Mouse (Mus musculus) liver, embryonic 13.5 days (tissue): ENCODE results near the gene Naa38. TPM values are rescaled to one million over a fixed set of nuclear protein-coding genes. Genes with fewer than 3 reads are reported as not detected.
A peak's percentile ranks its signal among the peaks of the same experiment; 100 is the strongest.

Experiments
- ATAC-seq: fragments of 200-750 bp; cut with Nextera tagmentation; 2 replicates; pipeline ENCODE4 v1.8.0; 2017; ENCODE audit warnings: low read depth, mild to moderate bottlenecking, moderate number of reproducible peaks, moderate library complexity
- DNase-seq: peaks from one replicate; pipeline ENCODE4 v3.0.0; 2022
- H3K27ac ChIP-seq: fragments of 300-500 bp; sonication (generic); 2 replicates; pipeline ENCODE4 v1.5.1; 2015; ENCODE audit warnings: moderate library complexity, mild to moderate bottlenecking, inconsistent platforms
- H3K27me3 ChIP-seq: fragments of 300-500 bp; sonication (generic); 2 replicates; pipeline ENCODE4 v1.6.1; 2015; ENCODE audit warnings: mild to moderate bottlenecking, inconsistent platforms
- H3K36me3 ChIP-seq: fragments of 300-500 bp; sonication (generic); 2 replicates; pipeline ENCODE4 v1.6.1; 2015; ENCODE audit warnings: mild to moderate bottlenecking, inconsistent platforms
- H3K4me1 ChIP-seq: fragments of 300-500 bp; sonication (generic); replicated peaks from 2 replicates; pipeline ENCODE4 v1.6.1; 2015; ENCODE audit warnings: inconsistent platforms
- H3K4me2 ChIP-seq: fragments of 300-500 bp; sonication (generic); 2 replicates; pipeline ENCODE4 v1.6.1; 2015; ENCODE audit warnings: inconsistent platforms, mild to moderate bottlenecking, moderate library complexity
- H3K4me3 ChIP-seq: fragments of 300-500 bp; sonication (generic); replicated peaks from 2 replicates; pipeline ENCODE4 v1.5.1; 2015; ENCODE audit warnings: mild to moderate bottlenecking, inconsistent platforms
- H3K9ac ChIP-seq: fragments of 300-500 bp; sonication (generic); 2 replicates; pipeline ENCODE4 v1.6.1; 2015; ENCODE audit warnings: mild to moderate bottlenecking, inconsistent platforms
- H3K9me3 ChIP-seq: fragments of 300-500 bp; sonication (generic); replicated peaks from 2 replicates; pipeline ENCODE4 v1.6.1; 2016; ENCODE audit warnings: inconsistent platforms
- WGBS: fragments of 180-500 bp; shearing (Covaris S2); methylation state at CpG from one replicate; pipeline ENCODE4 v1.1.7; 2015; ENCODE audit not compliant: insufficient replicate concordance; 5-methylcytosine and 5-hydroxymethylcytosine counted together
- polyA plus RNA-seq: library from polyadenylated mRNA; unstranded; fragments of >200 nt; fragmentation: Nextera tagmentation; extraction: Ambion mirVana; gene quantifications from 2 replicates; pipeline ENCODE4 v1.2.1, GENCODE M21; 2015

The Naa38 gene
- polyA plus RNA-seq, 1 experiment from 2014 or later, result 105 TPM

DNA sequence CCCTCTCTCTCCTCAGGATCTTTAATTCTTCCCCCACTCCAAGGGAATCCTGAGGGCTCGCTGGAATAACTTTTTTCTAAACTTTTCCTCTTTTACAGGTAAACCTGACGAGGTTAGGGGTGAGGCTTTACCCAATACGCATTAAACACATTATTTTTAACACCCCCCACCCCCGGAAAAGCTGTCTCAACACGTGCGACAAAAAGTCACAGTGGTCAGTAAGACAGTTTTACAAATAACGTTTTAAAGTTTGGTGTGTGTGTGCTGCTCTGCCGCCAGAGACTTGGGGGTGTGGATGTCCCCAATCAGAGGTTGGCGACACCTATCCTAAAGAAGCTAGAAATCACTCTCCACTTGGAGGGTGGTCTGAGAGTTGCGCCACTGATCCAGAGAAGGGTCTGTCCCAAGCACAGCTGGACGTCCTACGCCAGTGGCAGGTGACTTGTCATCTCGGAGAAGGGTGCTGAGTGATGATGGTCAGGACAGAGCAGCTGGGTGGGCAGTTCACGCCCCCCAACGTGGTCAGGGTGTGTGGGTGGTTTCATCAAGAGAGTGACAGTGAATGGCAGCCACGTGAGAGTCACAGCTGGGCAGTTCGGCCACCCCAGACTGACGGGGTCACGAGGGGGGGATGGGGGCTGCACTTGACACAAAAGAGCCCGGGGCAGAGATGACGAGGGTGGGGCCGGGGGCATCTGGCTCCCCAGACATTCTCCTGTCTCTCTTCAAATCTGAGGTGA is 27.5 kb upstream of the Naa38 start:
- H3K9me3 ChIP-seq, result no peaks in the 10 kb centered on the region
- H3K27me3 ChIP-seq, result peaks cover 68% of the 10 kb centered on the region
- 2% methylated on average over 22 of the region's 22 CpGs for WGBS
- DNase-seq (no peak), ATAC-seq (no peak)
- peak overlapping the region; percentile 97 for H3K4me2 ChIP-seq
- H3K36me3 ChIP-seq, result no peaks in the 10 kb centered on the region
- peak overlapping the region; percentile 88 for H3K9ac ChIP-seq
- peak overlapping the region; percentile 68 for H3K27ac ChIP-seq
- H3K4me3 ChIP-seq, result peak overlapping the region; percentile 73
- peaks cover 76% of the 10 kb centered on the region for H3K4me1 ChIP-seq

DNA sequence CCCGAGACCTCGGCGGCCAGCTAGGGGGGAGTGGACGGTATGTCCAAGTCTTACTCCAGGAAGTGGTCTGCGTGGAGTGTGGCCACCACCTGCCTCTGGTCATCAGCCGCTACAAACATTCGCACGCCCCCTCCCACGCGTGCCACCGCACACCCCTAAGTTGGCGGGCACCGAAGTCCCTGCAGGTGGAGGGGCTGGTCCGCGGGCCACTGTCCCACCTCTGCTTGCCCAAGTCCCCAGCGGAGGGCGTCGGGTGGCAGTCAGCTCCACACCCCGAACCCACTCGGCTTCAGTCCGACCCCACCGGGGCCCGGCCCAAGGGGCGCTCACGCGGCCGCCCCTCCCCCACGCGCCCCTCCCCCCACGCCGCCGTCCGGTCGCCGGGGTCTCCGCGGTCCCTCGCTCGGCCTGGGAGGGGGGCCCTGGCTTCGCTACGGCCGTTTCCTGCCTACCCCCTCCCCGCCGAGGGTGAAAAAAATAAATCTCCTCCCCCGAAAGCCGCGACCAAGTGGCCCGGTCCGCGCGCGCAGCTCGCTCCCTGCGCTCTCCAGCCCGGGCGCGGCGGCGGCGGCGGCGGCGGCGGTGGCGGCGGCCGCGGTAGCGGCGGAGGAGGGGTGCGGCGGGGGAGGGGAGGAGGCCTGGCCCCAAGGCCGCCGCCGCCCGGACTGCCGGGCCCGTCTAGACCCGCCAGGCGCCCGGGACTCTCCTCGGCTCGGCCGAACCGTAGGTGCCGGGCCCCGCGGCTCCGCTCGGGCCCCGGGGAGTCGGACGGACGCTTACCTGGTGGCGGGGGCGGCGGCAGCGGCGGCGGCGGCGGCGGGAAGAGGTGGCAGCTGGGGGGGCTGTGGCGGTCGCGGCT is 26.7 kb upstream of the Naa38 start:
- H3K27ac ChIP-seq, result peak overlapping the region; percentile 68
- H3K4me2 ChIP-seq, result peak overlapping the region; percentile 97
- H3K36me3 ChIP-seq, result no peaks in the 10 kb centered on the region
- ATAC-seq, result no peak
- peaks cover 67% of the 10 kb centered on the region for H3K27me3 ChIP-seq
- no peak for DNase-seq
- peaks cover 84% of the 10 kb centered on the region for H3K4me1 ChIP-seq
- peak overlapping the region; percentile 88 for H3K9ac ChIP-seq
- H3K4me3 ChIP-seq, result peak overlapping the region; percentile 73
- 1% methylated on average over 36 of the region's 106 CpGs for WGBS
- no peaks in the 10 kb centered on the region for H3K9me3 ChIP-seq

DNA sequence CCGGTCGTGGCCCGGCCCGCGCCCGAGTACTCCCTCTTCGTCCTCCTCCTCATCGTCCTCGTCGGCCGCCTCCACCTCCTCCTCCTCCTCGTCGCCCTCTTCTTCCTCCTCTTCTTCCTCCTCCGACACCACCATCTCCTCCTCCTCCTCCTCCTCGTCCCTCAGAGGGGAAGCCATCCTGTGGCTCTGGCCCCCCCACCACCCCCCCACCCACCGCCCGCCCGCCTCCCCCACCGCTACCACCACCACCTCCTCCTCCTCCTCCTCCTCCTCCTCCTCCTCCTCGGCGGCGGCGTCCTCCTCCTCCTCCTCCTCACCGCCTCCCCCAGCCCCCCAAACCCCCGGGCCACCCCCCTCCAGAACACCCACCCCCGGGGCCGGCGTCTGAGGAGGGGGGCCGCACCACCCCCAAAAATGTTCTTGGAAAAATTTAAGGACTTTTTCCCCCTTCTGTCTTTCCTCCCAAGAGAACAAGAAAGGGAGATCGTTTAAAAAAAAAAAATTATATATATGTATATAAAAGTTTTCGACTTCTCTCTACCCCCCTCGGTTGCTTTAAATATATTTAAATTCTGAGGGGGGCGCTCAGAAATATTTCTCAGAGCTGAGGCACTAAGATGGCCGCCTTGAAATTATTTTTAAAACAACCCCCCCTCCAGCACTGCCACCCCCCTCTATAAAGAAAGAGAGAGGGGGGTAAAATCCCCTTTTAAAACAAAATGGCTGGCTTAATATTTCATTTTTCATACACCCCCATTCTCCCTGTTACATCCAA is 25.9 kb upstream of the Naa38 start, which contains the start of gene Chd3:
Gene Chd3, minus strand, starts transcription at position 192 of the 775 bp plus-strand sequence.
- peaks cover 90% of the 10 kb centered on the region for H3K4me1 ChIP-seq
- 9% methylated on average over 20 of the region's 34 CpGs for WGBS
- peaks cover 64% of the 10 kb centered on the region for H3K27me3 ChIP-seq

DNA sequence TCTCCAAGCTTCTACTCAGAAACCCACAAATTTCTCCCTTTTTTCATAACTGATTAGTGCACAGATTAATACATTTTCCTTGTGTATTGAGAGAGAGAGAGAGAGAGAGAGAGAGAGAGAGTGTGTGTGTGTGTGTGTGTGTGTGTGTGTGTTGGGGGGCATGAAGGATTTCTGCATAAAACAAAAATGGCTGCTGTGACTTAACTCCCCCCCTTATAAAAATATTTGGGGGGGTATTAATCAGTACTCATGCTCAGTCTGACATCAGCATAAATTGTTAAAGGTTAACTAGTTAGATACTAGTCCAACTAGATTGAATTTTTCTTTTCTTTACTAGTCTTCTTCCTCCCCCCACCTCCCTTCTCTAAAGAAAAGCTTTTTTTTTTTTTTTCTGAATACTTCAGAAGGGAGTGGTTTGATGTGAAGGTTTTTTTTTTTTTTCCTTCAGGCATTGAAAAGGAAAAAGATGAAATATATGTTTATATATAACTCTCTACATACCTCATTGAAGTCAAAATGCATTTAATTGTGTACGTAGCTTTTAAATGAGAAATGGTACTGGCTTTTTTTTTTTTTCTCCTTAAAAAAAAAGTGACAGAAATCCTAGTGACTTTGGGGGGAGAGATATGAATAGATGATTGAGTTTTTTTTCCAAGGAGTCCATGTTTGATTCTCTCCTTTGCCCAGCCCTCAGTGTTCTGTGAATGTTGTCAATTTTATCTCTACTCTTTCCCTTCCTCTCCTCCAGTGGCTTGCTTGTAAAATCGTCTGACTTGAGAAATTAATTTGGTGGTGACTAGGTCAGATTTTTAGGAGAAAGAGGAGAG is 25.1 kb upstream of the Naa38 start:
- no peak for ATAC-seq
- Histone ChIP-seq H3K36me3 (no peaks in the 10 kb centered on the region), H3K9me3 (no peaks in the 10 kb centered on the region), H3K27ac (peak overlapping the region; percentile 91), H3K4me3 (peak overlapping the region; percentile 73; the same call in 1 of the 2 replicates), H3K9ac (peak overlapping the region; percentile 5; the same call in 1 of the 2 replicates), H3K27me3 (peaks cover 60% of the 10 kb centered on the region), H3K4me1 (peaks cover 87% of the 10 kb centered on the region), H3K4me2 (peak overlapping the region; percentile 97)
- DNase-seq, result no peak
- 41% methylated on average over 2 of the region's 2 CpGs for WGBS

More for the DNA sequence above, 25.9 kb upstream of the Naa38 start, which contains the start of gene Chd3:
- DNase-seq (no peak), ATAC-seq (no peak)
- Histone ChIP-seq H3K9ac (peak within 1 kb of the TSS; percentile 88), H3K4me3 (peak within 1 kb of the TSS; percentile 73), H3K36me3 (no peaks in the 10 kb centered on the region), H3K9me3 (no peaks in the 10 kb centered on the region), H3K27ac (peak within 1 kb of the TSS; percentile 68), H3K4me2 (peak within 1 kb of the TSS; percentile 97)

DNA sequence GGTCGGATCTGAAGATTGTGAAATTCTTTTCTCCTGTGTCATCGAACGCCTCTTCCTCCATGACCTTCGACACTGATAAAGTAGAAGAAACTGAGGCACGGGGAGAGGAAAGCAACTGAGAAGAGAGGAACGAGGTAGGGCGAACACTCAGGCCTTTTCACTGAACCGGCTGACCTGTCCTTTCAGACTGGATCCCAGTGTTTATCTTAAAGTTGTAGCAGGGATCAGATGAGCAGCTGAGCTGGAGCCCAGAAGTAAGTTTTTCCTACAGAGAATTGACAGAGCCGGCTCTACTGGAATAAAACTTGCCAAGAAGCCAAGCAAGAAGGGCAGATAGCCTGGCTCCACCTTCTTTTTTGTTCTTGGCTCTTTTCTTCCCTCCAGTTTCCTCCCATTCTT is 24.5 kb upstream of the Naa38 start:
- H3K9ac ChIP-seq, result peak overlapping the region; percentile 5; the same call in 1 of the 2 replicates
- H3K27ac ChIP-seq, result peak overlapping the region; percentile 91
- H3K4me3 ChIP-seq, result no peak overlapping the region
- peak overlapping the region; percentile 18; the same call in 1 of the 2 replicates for H3K4me2 ChIP-seq
- ATAC-seq (no peak), DNase-seq (no peak)
- H3K4me1 ChIP-seq, result peaks cover 81% of the 10 kb centered on the region
- H3K27me3 ChIP-seq, result peaks cover 54% of the 10 kb centered on the region
- no peaks in the 10 kb centered on the region for H3K36me3 ChIP-seq
- WGBS, result 37% methylated on average over 9 of the region's 9 CpGs
- no peaks in the 10 kb centered on the region for H3K9me3 ChIP-seq

DNA sequence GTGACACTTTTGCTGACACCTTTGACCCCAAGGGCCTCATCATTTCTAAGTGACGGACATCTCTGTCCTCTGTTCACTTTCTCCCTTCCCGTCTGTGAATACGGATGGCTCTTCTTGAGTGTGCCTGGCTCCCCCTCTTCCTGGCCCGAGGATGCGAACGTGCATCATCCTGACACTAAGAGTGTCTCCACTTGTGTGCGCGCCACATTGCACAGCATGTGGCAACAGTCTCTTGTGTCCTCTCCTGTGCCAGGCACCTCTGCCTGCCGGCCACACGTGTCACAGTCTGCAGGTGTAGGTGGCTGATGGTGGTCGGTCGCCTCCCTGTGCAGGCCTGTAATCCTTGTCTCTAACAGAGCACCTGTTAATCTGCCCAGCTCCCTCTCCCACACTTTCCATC is 23.7 kb upstream of the Naa38 start:
- Histone ChIP-seq H3K4me3 (peak overlapping the region; percentile 47; the same call in 1 of the 2 replicates), H3K4me2 (peak overlapping the region; percentile 69)
- ATAC-seq, result no peak

DNA sequence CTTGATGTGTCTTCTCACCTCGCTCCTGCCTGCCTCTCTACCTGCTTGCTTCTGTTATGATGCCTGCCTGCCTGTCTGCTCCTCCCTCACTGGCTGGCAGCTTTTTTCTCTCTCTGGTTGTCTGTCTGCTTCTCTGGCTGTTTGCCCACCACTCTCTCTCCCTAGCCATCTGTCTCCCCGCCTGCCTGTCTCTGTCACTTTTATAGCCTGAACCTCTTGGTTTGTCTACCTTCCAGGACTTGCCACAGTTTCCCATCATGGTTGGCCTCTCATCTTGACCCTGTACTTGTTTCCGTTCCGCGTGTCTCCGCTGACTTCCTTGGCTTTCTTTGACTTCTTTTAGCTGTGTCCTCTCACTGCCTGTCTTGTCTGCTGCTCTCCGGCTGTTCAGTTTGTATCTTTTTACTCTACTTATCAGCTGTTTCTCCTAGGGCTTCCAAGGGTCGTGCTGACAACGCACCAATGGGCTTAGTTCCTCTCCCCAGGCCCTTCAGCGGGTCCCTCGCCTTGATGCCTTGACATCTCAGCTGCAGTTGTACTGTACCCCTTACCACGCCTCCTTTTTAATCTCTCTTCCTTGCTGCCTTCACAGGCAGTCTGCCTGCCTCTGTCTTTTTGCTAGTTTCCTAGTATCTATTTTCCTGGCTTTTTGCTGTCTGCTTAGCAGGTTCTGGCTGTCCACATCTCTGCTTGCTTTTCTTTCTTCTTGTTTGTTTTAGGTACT is 23.1 kb upstream of the Naa38 start:
- peak overlapping the region; percentile 91 for H3K27ac ChIP-seq
- H3K9me3 ChIP-seq, result no peaks in the 10 kb centered on the region
- H3K36me3 ChIP-seq, result no peaks in the 10 kb centered on the region
- ATAC-seq (no peak), DNase-seq (no peak)
- peaks cover 39% of the 10 kb centered on the region for H3K27me3 ChIP-seq
- H3K4me2 ChIP-seq, result peak overlapping the region; percentile 69
- H3K4me3 ChIP-seq, result peak overlapping the region; percentile 47
- H3K9ac ChIP-seq, result peak overlapping the region; percentile 24
- H3K4me1 ChIP-seq, result peaks cover 78% of the 10 kb centered on the region
- 37% methylated on average over 12 of the region's 12 CpGs for WGBS

More for the DNA sequence above, 23.7 kb upstream of the Naa38 start:
- Histone ChIP-seq H3K36me3 (no peaks in the 10 kb centered on the region), H3K9ac (peak overlapping the region; percentile 24; the same call in 1 of the 2 replicates), H3K27me3 (peaks cover 46% of the 10 kb centered on the region), H3K27ac (peak overlapping the region; percentile 91), H3K4me1 (peaks cover 78% of the 10 kb centered on the region), H3K9me3 (no peaks in the 10 kb centered on the region)
- DNase-seq, result no peak
- WGBS, result 72% methylated on average over 12 of the region's 12 CpGs

DNA sequence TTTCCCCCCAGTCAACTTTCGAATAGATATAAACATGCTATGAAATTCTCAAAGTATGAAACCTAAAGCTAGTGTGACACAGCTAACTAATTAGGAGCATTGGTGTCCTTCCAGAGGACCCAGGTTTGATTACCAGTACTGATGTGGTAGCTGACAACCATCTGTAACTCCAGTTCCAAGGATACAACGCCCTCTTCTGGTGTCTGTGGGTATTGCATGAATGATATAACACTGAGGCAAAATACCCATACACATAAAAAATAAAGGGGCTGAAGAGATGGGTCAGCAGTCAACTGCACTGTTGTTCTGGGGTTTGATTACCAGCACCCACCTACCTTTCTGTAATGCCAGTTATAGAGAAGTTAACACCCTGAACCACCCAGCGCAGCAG is 22.5 kb upstream of the Naa38 start:
- no peaks in the 10 kb centered on the region for H3K36me3 ChIP-seq
- H3K9ac ChIP-seq, result peak overlapping the region; percentile 70; the same call in 1 of the 2 replicates
- peaks cover 78% of the 10 kb centered on the region for H3K4me1 ChIP-seq
- ATAC-seq (no peak), DNase-seq (no peak)
- no peaks in the 10 kb centered on the region for H3K9me3 ChIP-seq
- WGBS, result 48% methylated on average over 3 of the region's 3 CpGs
- H3K27ac ChIP-seq, result peak overlapping the region; percentile 91
- H3K4me3 ChIP-seq, result peak overlapping the region; percentile 47
- H3K27me3 ChIP-seq, result peaks cover 34% of the 10 kb centered on the region
- H3K4me2 ChIP-seq, result peak overlapping the region; percentile 69

DNA sequence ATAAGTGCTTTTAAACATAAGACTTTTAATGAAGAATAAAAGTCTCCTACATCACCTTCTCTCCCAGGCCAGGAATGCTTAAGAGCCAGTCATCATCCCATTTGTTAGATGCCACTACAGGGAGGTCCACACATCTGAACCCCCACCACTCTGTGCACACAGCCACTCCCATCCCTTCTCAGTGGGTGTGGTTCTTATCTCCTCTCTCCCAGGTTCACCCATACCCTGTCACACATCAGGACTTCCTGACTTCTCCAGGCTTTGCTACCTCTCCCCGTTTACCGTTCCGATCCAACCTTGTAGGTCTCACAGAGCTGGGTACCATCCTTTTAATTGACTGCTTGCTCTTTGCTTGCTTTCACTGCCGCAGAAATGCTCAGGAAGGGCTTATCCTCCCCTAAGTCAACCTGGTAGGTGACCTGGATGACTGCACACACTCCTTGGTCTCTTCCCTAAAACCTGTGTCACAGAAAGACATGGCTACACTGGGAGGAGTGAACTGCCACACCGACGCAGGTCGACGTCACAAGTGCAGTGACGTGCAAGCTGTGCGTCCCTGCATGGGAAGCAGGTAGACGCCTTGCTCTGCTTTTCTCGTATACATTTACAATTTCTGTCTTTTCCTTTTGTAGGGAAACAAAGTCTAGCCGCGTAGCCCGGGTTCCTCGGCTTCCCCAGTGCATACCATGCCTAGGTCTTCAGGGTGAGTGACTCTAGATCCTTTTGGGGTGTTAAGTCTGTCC is 21.9 kb upstream of the Naa38 start:
- Histone ChIP-seq H3K4me3 (peak overlapping the region; percentile 47), H3K4me2 (peak overlapping the region; percentile 69), H3K27me3 (peaks cover 28% of the 10 kb centered on the region), H3K36me3 (no peaks in the 10 kb centered on the region), H3K27ac (peak overlapping the region; percentile 91), H3K4me1 (peaks cover 72% of the 10 kb centered on the region), H3K9me3 (no peaks in the 10 kb centered on the region), H3K9ac (peak overlapping the region; percentile 70)
- 59% methylated on average over 16 of the region's 16 CpGs for WGBS
- DNase-seq (peak; percentile 72), ATAC-seq (peak; percentile 98)
